Mouse (Mus musculus): Measurements from ENCODE around the gene Drc3. TPM values are rescaled to one million over a fixed set of nuclear protein-coding genes. Genes with fewer than 3 reads are reported as not detected.
A peak's percentile ranks its signal among the peaks of the same experiment; 100 is the strongest.

Drc3 gene
- total RNA-seq, 2 experiments from 2014 or later, result 1.3 to 1.6 TPM

DNA sequence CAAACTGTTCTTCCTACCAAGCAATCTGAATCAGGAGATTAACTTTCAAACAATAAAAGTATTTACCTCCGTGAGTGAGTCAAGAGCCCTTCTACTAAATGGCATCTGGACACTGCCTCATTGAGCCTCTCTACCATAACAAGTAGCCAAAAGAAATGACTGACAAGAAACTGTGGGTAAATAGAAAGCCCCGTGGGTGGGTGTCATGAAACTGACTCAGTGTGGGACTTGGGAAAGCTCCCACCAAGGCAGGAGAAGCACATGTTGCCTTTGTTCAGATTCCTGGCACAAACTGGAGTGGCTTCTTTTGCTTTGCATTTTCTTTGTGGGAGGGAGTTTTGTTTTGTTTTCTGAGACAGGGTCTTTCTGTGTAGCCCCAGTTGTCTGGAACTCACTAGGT, 17.4 kb upstream of the Drc3 start:
- no peak for DNase-seq

DNA sequence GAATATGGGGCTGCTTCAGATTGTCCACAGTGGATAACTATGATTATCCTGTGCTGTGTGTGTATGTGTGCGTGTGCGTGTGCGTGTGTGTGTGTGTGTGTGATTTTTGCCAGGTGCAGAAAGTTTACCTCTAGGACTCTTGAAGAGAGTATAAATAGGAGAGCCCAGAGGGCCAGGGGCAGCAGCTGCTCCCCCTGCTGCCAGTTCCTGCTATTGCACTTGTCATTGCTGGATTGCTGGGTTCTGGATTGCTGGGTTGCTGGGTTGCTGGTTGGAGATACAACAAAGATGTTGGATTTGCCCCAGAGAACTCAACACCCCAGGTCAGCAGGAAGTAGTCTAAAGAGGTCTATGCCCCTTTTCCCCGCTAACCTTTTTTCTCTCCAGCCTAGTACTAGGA, 14.8 kb upstream of the Drc3 start:
- DNase-seq, result peak; percentile 47

DNA sequence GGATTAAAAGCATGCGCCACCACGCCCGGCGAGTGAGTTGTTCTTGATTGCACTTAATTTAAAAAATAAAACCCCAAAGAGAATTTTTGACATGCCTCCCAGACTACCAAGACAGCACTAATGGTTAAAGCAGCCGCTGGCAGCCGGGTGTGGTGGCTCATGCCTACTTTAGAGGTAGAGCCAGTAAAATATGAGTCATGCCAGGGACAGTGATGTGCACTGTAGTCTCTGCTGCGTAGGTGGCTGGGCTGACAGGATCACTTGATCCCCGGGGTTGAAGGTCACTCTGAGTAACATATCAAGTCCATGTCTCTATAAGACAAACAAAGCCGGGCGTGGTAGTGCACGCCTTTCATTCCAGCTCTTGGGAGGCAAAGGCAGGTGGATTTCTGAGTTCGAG, 13.8 kb upstream of the Drc3 start:
- no peak for DNase-seq

DNA sequence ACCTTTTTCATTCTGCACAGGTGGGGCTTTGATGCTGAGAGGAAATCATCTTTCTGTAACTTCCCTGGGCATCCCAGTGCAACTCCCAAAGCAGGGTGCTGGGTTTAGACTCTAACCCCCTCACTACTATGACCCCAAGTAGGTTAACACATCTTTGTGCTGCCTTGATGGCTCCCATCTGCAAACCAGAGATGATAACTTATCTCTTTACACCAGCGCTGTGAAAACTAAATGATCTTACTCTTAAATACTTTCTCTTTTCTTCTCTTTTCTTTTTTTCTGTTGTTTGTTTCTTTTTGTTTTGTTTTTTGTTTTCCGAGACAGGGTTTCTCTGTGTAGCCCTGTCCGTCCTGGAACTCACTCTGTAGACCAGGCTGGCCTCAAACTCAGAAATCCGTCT, 7.3 kb upstream of the Drc3 start:
- no peak for DNase-seq

DNA sequence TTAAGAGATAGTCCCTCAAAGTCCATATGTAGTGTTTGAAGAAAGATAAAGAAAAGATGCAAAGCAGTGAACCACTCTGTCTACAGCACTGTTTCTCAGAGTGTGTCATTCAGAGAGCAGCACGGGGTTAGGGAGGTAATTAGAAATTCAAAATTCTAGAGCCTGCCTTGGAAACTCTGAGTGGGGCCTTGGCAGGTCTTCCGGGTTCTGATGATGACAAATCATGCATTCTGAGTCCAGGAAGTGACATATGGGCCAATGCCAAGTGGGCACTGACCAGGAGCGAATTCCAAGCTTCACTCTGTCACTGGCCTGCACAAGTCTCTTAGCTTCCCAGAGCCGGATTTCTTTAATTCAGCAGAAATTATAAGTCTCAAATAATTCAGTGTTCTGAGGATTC, 6.6 kb upstream of the Drc3 start:
- DNase-seq, result peak; percentile 49

DNA sequence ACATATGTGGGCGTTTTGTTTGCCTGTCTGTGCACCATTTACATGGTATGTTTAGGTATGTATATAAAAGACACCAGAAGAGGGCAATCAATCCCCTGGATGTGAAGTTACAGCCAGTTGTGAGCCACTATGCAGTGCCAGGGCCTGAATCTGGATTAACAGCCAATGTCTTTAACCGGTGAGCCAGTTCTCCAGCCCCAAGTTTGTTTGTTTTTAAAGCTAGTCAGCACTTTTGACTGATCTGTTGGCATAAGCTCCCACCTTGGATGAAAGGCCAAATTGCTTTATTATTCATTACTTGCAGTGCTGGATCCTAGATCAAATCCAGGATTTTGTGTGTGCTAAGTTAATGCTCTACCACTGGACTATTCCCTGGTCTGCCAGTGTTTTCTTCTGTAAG, 1.7 kb upstream of the Drc3 start:
- DNase-seq, result no peak

DNA sequence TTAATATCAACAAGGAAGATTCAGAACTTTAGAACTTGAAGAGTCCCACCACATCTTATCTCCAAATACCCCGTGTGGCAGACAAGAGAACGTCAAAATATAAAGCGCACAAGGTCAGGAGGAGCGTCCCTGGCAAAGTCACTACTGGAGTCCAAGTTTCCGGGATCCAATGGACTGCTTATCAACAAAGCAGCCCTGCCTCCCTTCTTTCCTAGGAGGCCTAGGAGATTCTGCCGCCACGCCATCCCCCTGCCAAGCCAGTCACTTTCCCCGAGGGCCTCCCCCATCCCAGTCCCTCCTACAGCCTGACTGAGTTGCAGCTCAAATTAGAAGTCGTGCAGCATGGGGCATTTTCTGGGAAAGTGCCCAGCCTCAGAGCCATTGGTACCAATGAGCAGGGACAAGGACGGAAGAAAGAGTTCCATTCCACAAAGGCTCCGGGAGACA, 1.2 kb upstream of the Drc3 start:
- DNase-seq, result peak; percentile 31

DNA sequence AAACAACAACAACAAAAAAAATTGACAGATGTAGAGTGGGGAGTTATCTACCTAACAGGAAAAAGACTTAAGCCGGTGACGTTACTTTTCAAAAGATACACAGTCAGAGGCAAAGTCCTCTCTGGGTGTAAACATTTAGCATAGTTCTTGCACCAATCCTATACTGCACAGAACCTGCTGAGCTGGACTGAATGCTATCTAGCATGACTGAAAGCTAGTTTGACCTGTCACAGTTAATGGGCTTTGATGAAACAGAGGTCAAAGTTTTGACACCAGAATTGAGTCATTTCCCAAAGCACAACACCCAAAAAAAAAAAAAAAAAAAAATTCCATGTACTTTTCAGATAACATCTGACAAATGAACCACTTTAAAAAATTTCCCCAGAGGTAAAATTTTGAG, 2.8 kb downstream of the Drc3 start:
- DNase-seq, result no peak

DNA sequence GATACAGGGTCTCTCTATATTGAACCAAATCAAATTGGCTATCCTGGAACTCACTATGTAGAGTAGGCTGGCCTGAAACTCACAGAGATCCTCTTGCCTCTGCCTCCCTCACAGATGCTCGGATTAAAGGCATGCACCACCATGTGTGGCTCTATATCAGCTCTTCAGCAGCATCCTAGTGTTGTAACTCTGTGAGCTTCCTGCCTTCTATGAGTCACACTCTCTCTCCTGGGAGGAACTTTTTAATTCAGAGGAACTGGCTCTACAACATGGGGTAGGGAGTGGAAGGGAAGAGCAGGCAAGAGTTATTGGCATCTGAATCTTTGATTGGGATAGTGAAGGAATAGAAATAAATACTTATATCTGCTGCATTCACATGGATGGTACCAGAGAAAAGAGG, 4.0 kb downstream of the Drc3 start:
- DNase-seq, result no peak

DNA sequence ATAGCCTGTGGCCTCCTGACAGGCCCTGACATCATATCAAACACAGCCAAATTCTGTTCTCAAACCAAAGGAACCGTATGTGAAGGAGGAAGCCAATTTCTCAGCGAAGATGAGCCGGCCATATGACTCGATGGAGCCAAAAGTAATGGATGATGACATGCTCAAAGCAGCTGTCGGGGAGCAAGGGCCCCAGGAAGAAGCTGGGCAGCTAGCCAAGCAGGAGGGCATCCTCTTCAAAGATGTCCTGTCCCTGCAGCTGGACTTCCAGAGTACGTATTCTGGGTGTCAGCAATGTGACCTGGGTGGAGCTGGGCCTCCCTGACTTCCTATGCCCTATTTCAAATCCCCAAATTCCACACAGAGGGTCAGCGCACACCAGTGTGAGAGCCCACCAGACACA, 5.4 kb downstream of the Drc3 start:
- no peak for DNase-seq

DNA sequence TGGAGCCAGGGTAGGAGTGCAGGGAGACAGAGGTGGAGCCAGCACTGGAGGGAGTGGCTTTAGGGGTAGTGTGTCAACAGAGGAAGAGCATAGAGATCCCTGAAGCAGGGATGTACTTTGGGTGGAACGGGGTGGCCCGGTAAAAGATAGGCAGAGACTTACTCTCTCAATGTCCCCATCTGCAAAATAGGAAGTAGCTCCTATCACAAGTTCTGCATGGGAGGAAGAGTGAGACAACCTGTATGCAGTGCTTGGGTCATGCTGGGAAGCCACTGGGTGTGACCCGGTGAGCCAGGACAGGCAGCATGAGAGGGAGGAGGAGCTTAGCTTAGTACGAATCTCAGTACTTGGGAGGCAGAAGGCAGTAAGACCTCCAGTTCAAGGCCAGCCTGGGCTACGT, 6.0 kb downstream of the Drc3 start:
- no peak for DNase-seq

DNA sequence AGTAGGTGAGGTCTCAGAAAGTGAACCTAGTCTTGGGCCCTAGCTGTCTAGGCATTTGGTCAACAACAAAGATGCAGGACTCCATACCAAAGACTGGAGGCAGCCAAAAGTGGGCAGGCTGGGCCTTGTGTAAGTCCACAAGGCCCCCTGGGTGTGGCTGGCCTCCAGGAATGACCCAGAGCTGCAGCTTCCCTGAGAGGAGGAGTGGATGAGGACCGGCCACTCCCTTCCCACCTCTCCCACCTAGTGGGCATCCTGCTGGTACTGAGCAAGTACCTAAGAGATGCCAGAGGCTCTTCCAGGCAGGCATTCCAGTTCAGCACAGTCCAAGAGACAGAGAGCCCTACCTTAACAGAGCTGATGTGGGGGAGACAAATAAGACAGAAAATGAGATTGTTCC, 6.8 kb downstream of the Drc3 start:
- DNase-seq, result no peak

DNA sequence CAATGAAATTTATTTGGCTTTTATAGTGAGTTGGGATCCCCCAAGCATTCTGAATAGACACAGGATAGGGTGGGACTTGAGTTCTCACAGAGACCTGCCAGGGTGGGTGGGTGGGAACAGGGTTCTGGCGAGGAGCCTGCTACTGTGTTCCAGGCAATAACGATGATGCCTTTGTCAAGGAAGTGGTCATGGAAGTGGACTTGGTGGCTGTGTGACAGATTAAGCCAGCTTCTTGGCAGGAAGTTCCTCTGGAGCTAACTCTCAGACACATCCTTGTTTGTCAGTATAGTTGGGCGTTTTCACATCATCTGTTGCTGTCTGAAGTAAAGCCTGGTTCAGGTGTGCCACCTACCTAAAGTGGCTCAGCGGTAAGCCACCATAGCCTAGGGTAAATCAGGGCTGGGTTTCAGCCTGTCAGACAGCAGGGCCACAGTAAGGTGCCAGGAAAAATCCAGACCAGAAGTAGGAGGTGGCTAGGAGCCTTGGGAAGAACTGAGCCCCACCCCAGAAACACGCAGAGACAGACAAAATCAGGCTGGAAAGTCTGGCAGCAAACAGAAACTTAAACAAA, 7.6 kb downstream of the Drc3 start:
- no peak for DNase-seq

DNA sequence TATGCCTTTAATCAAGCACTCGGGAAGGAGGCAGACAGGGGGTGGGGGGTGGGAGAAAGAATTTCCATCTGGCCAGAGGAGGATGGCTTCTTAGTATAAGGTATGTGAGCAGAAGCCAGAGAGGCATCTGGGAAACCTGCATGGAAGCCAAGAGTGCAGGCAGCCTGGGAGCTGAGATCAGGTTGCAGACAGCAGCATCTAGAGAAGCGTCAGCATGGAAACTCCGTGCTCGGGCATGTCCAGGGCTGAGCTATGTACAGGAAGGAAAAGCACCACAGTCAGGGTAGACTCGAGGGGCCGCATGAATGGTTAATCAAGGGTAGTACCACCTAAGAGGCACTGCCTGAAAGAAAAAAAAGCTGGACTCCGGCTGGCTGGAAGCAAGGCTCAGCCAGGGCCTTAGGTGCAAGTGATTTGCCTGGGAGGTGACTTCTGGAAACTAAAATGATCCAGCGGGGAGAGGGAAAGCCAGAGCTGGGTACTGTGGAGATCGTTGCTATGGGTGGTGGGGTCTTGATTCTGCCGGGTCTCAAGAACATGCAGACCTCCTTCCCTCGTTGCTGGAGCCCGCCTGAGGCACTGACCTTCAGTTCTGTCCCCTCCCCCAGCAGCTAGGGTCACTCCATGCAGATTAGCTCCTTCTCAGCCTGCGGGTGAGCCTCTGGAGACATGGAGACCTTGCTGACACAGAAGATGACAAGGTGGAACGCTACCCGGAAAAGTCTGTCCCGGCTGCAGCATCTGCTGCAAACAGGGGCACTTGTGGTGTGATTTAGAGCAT, 13.3 kb downstream of the Drc3 start:
- DNase-seq, result peak; percentile 24

DNA sequence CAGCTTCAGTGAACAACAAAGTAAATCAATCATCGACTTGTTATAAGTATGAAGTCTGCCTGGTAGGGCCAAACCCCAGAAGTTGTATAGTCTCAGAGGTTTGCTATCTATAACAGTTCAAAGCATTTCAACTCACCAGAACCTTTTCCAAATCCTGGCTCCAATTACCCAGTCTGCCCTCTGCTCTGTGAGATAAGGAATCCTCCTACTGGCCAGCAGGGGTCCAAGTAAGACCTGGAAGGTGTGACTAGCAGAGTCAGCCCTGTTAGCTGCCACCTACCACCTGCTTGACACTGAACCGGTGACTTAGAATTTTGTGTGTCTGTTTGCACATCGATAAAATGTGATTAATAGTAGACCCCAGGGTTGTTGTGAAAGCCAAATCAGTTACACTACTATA, 14.1 kb downstream of the Drc3 start:
- DNase-seq, result no peak

DNA sequence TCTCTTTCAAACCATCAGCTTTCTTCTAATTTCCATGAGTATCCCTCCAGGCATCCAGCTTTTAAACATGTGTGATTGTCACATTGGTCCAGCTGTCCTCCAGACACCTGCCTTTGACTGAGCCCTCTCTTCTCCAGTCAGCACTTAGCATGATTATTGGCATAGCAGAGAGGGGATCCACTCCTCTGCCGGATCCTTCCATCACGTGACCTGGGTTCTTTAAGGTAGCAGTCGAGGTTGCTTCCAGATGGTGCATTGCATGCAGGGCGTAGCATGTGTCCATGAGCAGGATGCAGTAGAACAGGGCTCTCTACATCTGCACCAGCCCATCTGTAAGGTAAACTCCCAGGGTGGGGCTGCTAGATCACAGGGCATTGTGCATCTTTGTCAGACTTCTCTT, 15.8 kb downstream of the Drc3 start:
- no peak for DNase-seq

DNA sequence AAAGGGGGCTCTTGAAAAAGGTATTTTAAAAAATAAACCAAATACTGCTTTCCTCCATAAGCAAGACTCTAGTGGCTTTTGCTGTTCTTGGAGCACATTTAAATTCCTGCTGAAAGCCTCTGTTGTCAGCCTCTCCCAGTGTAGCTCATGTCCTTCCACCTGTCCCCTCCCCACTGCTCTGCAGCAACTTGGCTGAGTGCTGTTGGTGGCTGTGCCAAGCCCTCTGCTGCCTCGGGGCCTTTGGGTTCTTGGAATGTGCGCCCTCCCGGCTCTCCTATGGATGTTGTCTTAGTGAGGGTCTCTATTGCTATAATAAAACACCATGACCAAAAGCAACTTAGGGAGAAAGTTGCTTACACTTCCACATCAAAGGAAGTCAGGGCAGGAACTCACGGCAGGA, 16.3 kb downstream of the Drc3 start:
- no peak for DNase-seq

DNA sequence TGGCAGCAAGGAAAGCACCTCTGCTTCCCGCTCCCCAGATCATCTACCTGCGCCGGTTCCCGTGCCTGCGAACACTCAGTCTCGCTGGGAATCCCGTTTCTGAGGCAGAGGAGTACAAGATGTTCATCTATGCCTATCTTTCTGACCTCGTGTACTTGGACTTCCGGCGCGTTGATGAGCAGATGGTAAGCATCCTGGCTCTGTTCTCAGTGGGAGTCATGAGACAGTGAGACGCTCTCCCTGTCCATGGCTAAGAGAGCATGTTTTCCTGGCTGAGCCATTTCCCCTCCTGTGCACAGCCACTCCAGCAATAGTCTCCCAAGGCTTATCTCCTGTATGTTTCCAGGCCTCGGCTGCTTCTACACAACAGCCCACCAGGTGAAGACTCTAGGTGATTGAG, 17.3 kb downstream of the Drc3 start:
- DNase-seq, result no peak

DNA sequence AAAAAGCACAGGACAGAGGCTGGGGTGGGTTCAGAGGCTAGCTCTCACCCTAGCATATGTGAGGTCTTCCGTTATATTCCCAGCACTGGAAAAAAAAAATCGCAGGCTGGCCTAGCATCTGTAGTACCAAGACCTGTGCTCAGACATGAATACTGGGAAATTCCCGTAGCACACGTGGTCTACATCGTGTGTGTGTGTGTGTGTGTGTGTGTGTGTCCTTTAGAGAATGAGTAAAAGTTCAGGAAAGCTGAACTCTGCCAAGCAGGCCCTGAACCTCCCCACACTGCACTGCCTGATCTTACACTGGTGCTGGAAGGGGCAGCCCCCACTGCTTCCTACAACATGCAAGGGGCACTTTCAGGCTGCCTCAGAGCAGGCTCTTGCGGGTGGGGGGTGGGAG, 21.4 kb downstream of the Drc3 start:
- no peak for DNase-seq

DNA sequence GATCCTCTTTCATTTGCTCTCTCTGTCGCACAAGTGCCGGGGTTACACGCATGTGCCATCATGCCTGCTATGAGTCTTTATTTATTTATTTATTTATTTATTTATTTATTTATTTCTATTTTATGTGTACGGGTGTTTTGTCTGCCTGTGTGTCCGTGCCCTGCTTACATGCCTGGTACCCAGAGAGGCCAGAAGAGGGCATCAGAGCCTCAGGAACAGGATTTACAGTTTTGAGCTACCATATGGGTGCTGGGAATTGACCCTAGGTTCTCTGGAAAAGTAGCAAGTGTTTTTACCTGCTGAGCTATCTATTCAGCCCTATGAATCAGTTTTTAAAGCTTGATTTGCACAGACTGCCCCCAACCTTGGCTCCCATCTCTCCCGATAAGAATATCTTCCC, 30.4 kb downstream of the Drc3 start:
- no peak for DNase-seq

DNA sequence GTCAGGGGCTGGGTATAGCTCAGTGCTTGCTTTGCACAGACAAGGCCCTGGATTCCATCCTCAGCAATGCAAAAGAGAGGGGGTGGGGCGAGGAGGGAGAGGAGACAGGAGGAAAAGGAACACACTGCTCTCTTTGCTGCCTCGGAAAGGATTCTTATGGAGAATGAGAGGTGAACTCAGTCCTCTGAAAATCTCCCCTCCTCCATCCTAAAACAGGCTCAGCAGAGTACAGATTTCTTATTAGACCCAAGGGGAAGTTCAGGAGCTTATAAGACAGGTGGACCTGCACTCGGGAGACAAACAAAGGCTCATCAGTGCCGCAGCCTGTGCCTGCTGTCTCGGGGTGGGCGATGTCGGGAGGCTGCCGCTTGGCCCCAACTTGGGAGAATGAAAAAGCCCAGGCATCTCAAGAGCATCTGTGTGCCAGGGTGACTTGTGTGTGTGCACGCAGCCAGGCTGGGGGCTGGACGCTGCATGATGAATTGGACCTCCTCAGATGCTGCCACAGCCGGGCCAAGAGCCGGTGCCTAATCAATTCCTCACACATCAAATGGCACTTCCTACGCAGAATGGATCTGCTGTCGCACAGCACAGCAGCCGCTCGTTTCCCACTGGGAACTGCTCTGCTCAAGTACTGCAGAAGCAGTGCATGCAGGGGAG, 31.8 kb downstream of the Drc3 start:
- DNase-seq, result no peak

DNA sequence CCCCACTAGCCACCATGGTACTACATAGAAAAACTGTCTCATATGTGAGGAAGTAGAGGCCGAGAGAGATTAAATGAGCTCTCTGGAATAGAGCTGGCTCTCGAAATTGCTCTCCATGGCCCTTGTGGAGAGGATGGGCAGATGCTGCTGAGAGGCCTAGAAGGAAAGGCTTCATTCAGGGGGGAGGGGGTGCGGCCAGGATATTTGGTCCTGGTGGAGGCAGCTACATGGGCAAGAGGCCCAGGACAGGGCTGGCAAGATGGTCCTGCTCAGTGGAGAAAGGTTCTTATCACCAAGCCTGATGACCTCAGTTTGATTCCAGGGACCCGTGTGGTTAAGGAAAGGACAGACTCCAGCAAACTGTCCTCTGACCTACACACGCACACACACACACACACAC, 32.8 kb downstream of the Drc3 start:
- DNase-seq, result no peak

DNA sequence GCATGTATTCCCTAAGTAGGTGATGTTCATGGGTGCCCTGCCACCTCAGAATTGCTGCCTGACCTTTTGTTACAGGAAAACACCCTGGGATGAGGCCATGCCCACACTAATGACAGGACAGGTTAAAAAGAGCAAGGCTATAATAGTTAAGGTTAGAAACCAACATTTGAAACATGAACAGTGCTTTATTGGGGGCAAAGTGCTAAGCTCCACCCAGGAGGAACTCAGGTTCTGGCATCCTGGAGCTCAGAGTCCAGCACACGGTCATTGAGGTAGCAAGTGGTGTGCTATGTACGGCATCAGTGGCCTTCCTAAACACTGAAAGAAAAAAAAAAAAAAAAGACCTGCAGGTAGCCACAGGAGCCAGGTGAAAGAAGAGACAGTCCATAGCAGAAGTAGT, 34.8 kb downstream of the Drc3 start:
- no peak for DNase-seq

DNA sequence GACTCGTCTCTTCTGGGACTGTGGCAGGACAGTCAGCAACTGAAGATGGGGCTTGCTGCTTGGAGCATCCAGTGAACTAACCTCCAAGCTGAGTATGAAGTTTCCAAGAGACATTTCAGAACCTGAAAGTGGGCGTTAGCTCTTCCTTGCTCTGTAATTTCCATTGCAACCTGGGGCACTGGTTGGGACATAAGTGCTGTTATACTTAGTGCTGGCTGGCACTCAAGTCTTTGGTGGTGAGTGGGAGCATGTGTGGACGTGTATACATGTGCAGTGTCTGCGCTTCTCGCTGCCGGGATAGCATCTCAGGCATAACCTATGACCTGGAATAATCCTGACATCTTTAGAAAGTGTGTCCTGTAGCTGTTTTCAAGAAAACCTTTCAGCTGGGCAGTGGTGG, 38.2 kb downstream of the Drc3 start:
- no peak for DNase-seq
